Comparison of ENCODE assay signal across 8 mouse cellular contexts in the genomic region with DNA sequence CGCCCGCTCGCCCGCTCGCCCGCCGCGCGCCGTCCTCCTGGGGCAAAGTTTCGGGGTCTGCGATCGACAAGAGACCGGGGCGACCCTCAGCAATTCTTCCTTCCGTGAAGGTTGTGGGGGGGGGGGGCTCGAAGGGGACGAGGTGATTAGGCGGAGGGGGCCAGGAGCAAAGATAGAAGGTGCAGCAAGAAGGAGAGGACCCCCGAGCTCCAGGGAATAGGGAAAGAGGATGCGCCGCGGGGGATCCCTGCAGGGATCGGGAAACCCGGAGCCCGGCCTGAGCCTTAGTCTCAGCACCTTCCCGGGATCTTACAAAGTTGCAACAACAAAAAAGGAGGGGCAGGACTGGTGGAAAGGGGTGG. TPM values are rescaled to one million over a fixed set of nuclear protein-coding genes. Genes with fewer than 3 reads are reported as not detected.
DNase-seq lines count a peak whose midpoint lies in the region; ATAC-seq and TF ChIP-seq lines count a peak whose summit lies in the region.

No protein-coding gene starts in this region.

- H3K4me3 ChIP-seq in thymus, adult 2 months (ENCODE audit: control insufficient read depth, insufficient read depth, low read length) = peak overlapping the region; percentile 80
- H3K4me3 ChIP-seq in liver, embryonic 13.5 days (replicated peaks) = peak overlapping the region; percentile 81

- no peaks in the 10 kb centered on the region for H3K9me3 ChIP-seq in liver, embryonic 13.5 days (replicated peaks)

- no peak for TF ChIP-seq CTCF in thymus, adult 2 months (IDR thresholded peaks at IDR 0.05; ENCODE audit: borderline replicate concordance, control insufficient read depth, extremely low read depth, insufficient read depth, low read length, poor library complexity)

- peak overlapping the region; percentile 91 for H3K4me2 ChIP-seq in liver, embryonic 13.5 days

- under 1% methylated on average over 25 of the region's 27 CpGs for WGBS in thymus, adult 2 months
- under 1% methylated on average over 27 of the region's 27 CpGs for WGBS in liver, embryonic 13.5 days (ENCODE audit: insufficient replicate concordance)

- H3K9ac ChIP-seq in liver, embryonic 13.5 days = peak overlapping the region; percentile 85

- H3K4me1 ChIP-seq in thymus, adult 2 months (replicated peaks; ENCODE audit: control insufficient read depth, insufficient read depth, low read length) = peaks cover 3% of the 10 kb centered on the region; the same call in 1 of the 2 replicates
- H3K4me1 ChIP-seq in liver, embryonic 13.5 days (replicated peaks) = peaks cover 16% of the 10 kb centered on the region

- no peak overlapping the region for H3K27ac ChIP-seq in thymus, adult 2 months (ENCODE audit: control insufficient read depth, insufficient read depth, low read length)
- peak overlapping the region; percentile 53; the same call in 1 of the 2 replicates for H3K27ac ChIP-seq in liver, embryonic 13.5 days

- no peaks in the 10 kb centered on the region for H3K36me3 ChIP-seq in thymus, adult 2 months (ENCODE audit: control insufficient read depth, insufficient read depth, low read length)
- H3K36me3 ChIP-seq in liver, embryonic 13.5 days = peaks cover 3% of the 10 kb centered on the region; the same call in 1 of the 2 replicates

- 0 out of 2 replicates have a peak, but pooled peaks have one; percentile 7 for ATAC-seq in frontal cortex, adult (ENCODE audit: low TSS enrichment)
- no peak for ATAC-seq in liver, embryonic 13.5 days (ENCODE audit: low read depth)

- H3K27me3 ChIP-seq in thymus, adult 2 months (ENCODE audit: control insufficient read depth, insufficient read depth, low read length) = no peaks in the 10 kb centered on the region
- H3K27me3 ChIP-seq in liver, embryonic 13.5 days = peaks cover 25% of the 10 kb centered on the region

- no peak for DNase-seq in frontal cortex, postnatal 14 days (ENCODE audit: low spot score in 2 of 2)
- DNase-seq in thymus, adult 2 months = no peak
- DNase-seq in thymus, postnatal 36 days = no peak
- DNase-seq in liver, embryonic 13.5 days = no peak
- no peak for DNase-seq in layer of hippocampus, adult 8-10 months (ENCODE audit: low spot score in 2 of 2)
- DNase-seq in left cerebral cortex, adult 8-10 months (ENCODE audit: low spot score in 2 of 2) = no peak
- DNase-seq in T-cell, adult 2 months (ENCODE audit: low spot score) = no peak

- no peak for TF ChIP-seq POLR2A in thymus, adult 2 months (IDR thresholded peaks at IDR 0.05; ENCODE audit: control insufficient read depth, extremely low read depth, insufficient read depth, low read length, poor library complexity)

RNA-seq across cellular contexts. Expression of gene Foxp1, which starts 1.9 kb away (rescaled TPM):
- polyA plus RNA-seq in thymus, adult 2 months (2012; rRNA removed) = 129 and 172 TPM in 2 replicates
- polyA plus RNA-seq in liver, embryonic 13.5 days (2015; fragmentation: Nextera tagmentation; extraction: Ambion mirVana) = 14.2 and 16.7 TPM in 2 replicates
- total RNA-seq in layer of hippocampus, adult 8-10 months (2022) = 100 to 1,000 TPM in 1 of 4 experiments, 10 to 100 TPM in 3; 90.9 to 101 (median 95.2) TPM
- 100 to 1,000 TPM; 143 to 189 (median 162) TPM for total RNA-seq in left cerebral cortex, adult 8-10 months (2022)
